Mouse (Mus musculus): ENCODE measurements around the gene Cope. TPM values are rescaled to one million over a fixed set of nuclear protein-coding genes. Genes with fewer than 3 reads are reported as not detected.

The Cope gene
- 100 to 1,000 TPM; 123 to 125 TPM for total RNA-seq (2021)

- intact Hi-C loops (cut with DNase I), result no loop called here
- DNase-seq (ENCODE audit: low spot score in 2 of 2), result peak; percentile 97
Observed at GRCm38 (mm10) chr8:70302358-70302890, at the start of gene Cope, which contains the start of gene Ddx49. TSS of gene Cope (plus strand) at chr8:70302518. TSS of gene Ddx49 (minus strand) at chr8:70302489.

- intact Hi-C loops (cut with DNase I), result no loop called here
- no peak for DNase-seq (ENCODE audit: low spot score in 2 of 2)
Observed at GRCm38 (mm10) chr8:70254628-70255027, 47.7 kb upstream of the Cope start.

GRCm38 (mm10) chr8:70257456-70257855 is 44.9 kb upstream of the Cope start:
- intact Hi-C loops (cut with DNase I), result no loop called here
- DNase-seq (ENCODE audit: low spot score in 2 of 2), result no peak

GRCm38 (mm10) chr8:70258600-70258999 is 43.7 kb upstream of the Cope start:
- DNase-seq (ENCODE audit: low spot score in 2 of 2), result no peak
- intact Hi-C loops (cut with DNase I), result no loop called here

- peak in 1 of 2 experiments; percentile 24 for DNase-seq (ENCODE audit: low spot score in 2 of 2)
- intact Hi-C loops (cut with DNase I), result no loop called here
Observed at GRCm38 (mm10) chr8:70259043-70259442, 43.3 kb upstream of the Cope start.

GRCm38 (mm10) chr8:70267674-70268073 is 34.6 kb upstream of the Cope start:
- DNase-seq (ENCODE audit: low spot score in 2 of 2), result no peak

GRCm38 (mm10) chr8:70268311-70268710 is 34.0 kb upstream of the Cope start:
- no peak for DNase-seq (ENCODE audit: low spot score in 2 of 2)
- intact Hi-C loops (cut with DNase I), result no loop called here

More at GRCm38 (mm10) chr8:70267674-70268073, 34.6 kb upstream of the Cope start:
- intact Hi-C loops (cut with DNase I), result no loop called here

- intact Hi-C loops (cut with DNase I), result no loop called here
- DNase-seq (ENCODE audit: low spot score in 2 of 2), result peak; percentile 48 to 72
Observed at GRCm38 (mm10) chr8:70268799-70269565, 33.3 kb upstream of the Cope start.

GRCm38 (mm10) chr8:70272949-70273348 is 29.4 kb upstream of the Cope start:
- no peak for DNase-seq (ENCODE audit: low spot score in 2 of 2)
- intact Hi-C loops (cut with DNase I), result no loop called here

GRCm38 (mm10) chr8:70274350-70274749 is 28.0 kb upstream of the Cope start:
- intact Hi-C loops (cut with DNase I), result no loop called here
- no peak for DNase-seq (ENCODE audit: low spot score in 2 of 2)

GRCm38 (mm10) chr8:70276476-70276875 is 25.8 kb upstream of the Cope start:
- intact Hi-C loops (cut with DNase I), result no loop called here
- DNase-seq (ENCODE audit: low spot score in 2 of 2), result no peak

GRCm38 (mm10) chr8:70278175-70278574 is 24.1 kb upstream of the Cope start:
- intact Hi-C loops (cut with DNase I), result no loop called here
- DNase-seq (ENCODE audit: low spot score in 2 of 2), result peak in 1 of 2 experiments; percentile 58

- no peak for DNase-seq (ENCODE audit: low spot score in 2 of 2)
- intact Hi-C loops (cut with DNase I), result no loop called here
Observed at GRCm38 (mm10) chr8:70279266-70279665, 23.1 kb upstream of the Cope start.

- DNase-seq (ENCODE audit: low spot score in 2 of 2), result no peak
Observed at GRCm38 (mm10) chr8:70281001-70281400, 21.3 kb upstream of the Cope start.

GRCm38 (mm10) chr8:70282603-70283135 is 19.6 kb upstream of the Cope start, which contains the start of gene Homer3:
TSS of gene Homer3 (plus strand) at chr8:70282827.
- intact Hi-C loops (cut with DNase I), result loop anchor here (1.0 kb wide), 1 partner anchor 48 kb away; the partner anchor contains the start of genes Armc6 and Sugp2
- DNase-seq (ENCODE audit: low spot score in 2 of 2), result peak; percentile 67 to 71

More at GRCm38 (mm10) chr8:70281001-70281400, 21.3 kb upstream of the Cope start:
- intact Hi-C loops (cut with DNase I), result no loop called here

- no peak for DNase-seq (ENCODE audit: low spot score in 2 of 2)
- intact Hi-C loops (cut with DNase I), result no loop called here
Observed at GRCm38 (mm10) chr8:70283136-70284077, 18.9 kb upstream of the Cope start.

GRCm38 (mm10) chr8:70284421-70284820 is 17.9 kb upstream of the Cope start:
- no peak for DNase-seq (ENCODE audit: low spot score in 2 of 2)
- intact Hi-C loops (cut with DNase I), result no loop called here

- DNase-seq (ENCODE audit: low spot score in 2 of 2), result no peak
- intact Hi-C loops (cut with DNase I), result no loop called here
Observed at GRCm38 (mm10) chr8:70285304-70285703, 17.0 kb upstream of the Cope start.

- no peak for DNase-seq (ENCODE audit: low spot score in 2 of 2)
- intact Hi-C loops (cut with DNase I), result no loop called here
Observed at GRCm38 (mm10) chr8:70286737-70287136, 15.6 kb upstream of the Cope start.

- intact Hi-C loops (cut with DNase I), result no loop called here
Observed at GRCm38 (mm10) chr8:70293988-70294405, 8.3 kb upstream of the Cope start.

More at GRCm38 (mm10) chr8:70293988-70294405, 8.3 kb upstream of the Cope start:
- peak in 1 of 2 experiments; percentile 23 for DNase-seq (ENCODE audit: low spot score in 2 of 2)

Measured in left cerebral cortex, postnatal 25 days (tissue).